Mouse (Mus musculus) brown adipose tissue, adult 24 weeks (tissue): ENCODE data around the gene Cep170b. TPM values are rescaled to one million over a fixed set of nuclear protein-coding genes. Genes with fewer than 3 reads are reported as not detected.
A peak's percentile ranks its signal among the peaks of the same experiment; 100 is the strongest.

Experiments used
- H3K27ac ChIP-seq: fragments of 200-500 bp; replicated peaks from 2 replicates; pipeline ENCODE4 v1.5.1; 2012; ENCODE audit warnings: low read depth, mild to moderate bottlenecking, low read length
- H3K4me1 ChIP-seq: fragments of 200-500 bp; 2 replicates; pipeline ENCODE4 v1.6.1; 2012; ENCODE audit warnings: low read length, mixed read lengths; ENCODE audit not compliant: control insufficient read depth, insufficient read depth, insufficient read length
- H3K4me3 ChIP-seq: fragments of 200-500 bp; 2 replicates; pipeline ENCODE4 v1.5.1; 2012; ENCODE audit warnings: low read depth, mild to moderate bottlenecking, low read length, moderate library complexity; ENCODE audit not compliant: insufficient read depth
- polyA plus RNA-seq: library from polyadenylated mRNA; stranded (reverse); fragments of >200 nt; gene quantifications from 2 replicates; pipeline ENCODE4 v1.2.4, GENCODE M21; 2012; ENCODE audit not compliant: missing spikeins, insufficient read depth, insufficient read length

Cep170b gene
- polyA plus RNA-seq, result 1.6 and 1.8 TPM in 2 replicates

GRCm38 (mm10) chr12:112720216-112720615 is at the start of gene Cep170b:
Gene Cep170b (plus strand): TSS chr12:112720455.
- Histone ChIP-seq H3K4me3 (no peak within 1 kb of the TSS), H3K27ac (no peak within 1 kb of the TSS), H3K4me1 (peaks cover 4% of the 10 kb centered on the region; the same call in 1 of the 2 replicates)

DNA sequence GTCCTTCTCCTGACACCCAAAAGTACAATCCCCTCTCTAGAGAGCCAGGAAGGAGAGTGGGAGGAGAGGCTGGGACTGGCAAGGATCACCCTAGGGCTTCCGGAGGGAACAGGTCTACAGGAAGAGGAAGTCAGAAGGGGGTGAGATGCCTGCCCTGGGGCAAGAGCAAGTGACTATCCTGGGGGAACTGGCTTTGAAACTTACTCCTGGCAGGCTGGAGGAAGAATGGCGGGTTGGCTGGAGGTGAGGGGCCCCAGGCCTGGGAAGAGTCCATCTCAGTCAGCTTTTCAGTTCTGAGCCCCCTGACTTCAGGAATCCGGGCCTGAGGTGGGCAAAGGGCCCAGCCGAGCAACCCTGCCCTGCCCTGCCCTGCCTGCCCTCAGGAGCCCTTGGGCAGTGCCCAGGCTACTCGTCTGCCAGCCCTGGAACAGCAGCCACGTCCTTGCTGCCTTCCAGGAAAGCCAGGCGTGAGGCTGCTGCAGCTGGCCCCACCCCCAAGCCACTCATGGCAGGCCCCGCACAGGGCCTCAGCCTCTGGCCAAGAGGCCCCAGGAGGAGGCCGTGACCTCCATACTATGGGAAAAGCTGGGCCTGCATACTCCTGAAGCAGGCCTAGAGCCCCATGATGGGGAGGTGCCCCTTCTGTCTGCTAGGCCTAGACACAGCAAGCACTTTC is 49.4 kb upstream of the Cep170b start:
- no peak overlapping the region for H3K4me3 ChIP-seq
- no peak overlapping the region for H3K27ac ChIP-seq
- peaks cover 57% of the 10 kb centered on the region for H3K4me1 ChIP-seq

GRCm38 (mm10) chr12:112671891-112672290 is 48.4 kb upstream of the Cep170b start:
- peak overlapping the region; percentile 1; the same call in 1 of the 2 replicates for H3K4me3 ChIP-seq
- peaks cover 52% of the 10 kb centered on the region for H3K4me1 ChIP-seq
- H3K27ac ChIP-seq, result no peak overlapping the region

- Histone ChIP-seq H3K4me3 (peak overlapping the region; percentile 93), H3K4me1 (peaks cover 45% of the 10 kb centered on the region), H3K27ac (peak overlapping the region; percentile 88)
Observed at GRCm38 (mm10) chr12:112672744-112673575, 47.3 kb upstream of the Cep170b start.

GRCm38 (mm10) chr12:112673576-112674091 is 46.6 kb upstream of the Cep170b start:
- Histone ChIP-seq H3K4me1 (peaks cover 39% of the 10 kb centered on the region), H3K4me3 (peak overlapping the region; percentile 93)

GRCm38 (mm10) chr12:112674132-112675011 is 45.9 kb upstream of the Cep170b start, which contains the start of gene Akt1:
Gene Akt1 (minus strand): TSS chr12:112674884.
- Histone ChIP-seq H3K4me3 (peak within 1 kb of the TSS; percentile 93), H3K4me1 (peaks cover 32% of the 10 kb centered on the region)

More at GRCm38 (mm10) chr12:112673576-112674091, 46.6 kb upstream of the Cep170b start:
- H3K27ac ChIP-seq, result peak overlapping the region; percentile 88

GRCm38 (mm10) chr12:112675245-112676035 is 44.8 kb upstream of the Cep170b start:
- Histone ChIP-seq H3K4me1 (peaks cover 28% of the 10 kb centered on the region), H3K4me3 (0 out of 2 replicates have a peak overlapping the region, but pooled peaks have one; percentile 93), H3K27ac (no peak overlapping the region)

More at GRCm38 (mm10) chr12:112674132-112675011, 45.9 kb upstream of the Cep170b start, which contains the start of gene Akt1:
- H3K27ac ChIP-seq, result peak within 1 kb of the TSS; percentile 88

- H3K4me3 ChIP-seq, result no peak overlapping the region
Observed at GRCm38 (mm10) chr12:112677076-112677475, 43.2 kb upstream of the Cep170b start.

GRCm38 (mm10) chr12:112677943-112678554 is 42.2 kb upstream of the Cep170b start:
- peaks cover 3% of the 10 kb centered on the region for H3K4me1 ChIP-seq
- peak overlapping the region; percentile 46 for H3K27ac ChIP-seq
- H3K4me3 ChIP-seq, result peak overlapping the region; percentile 82

More at GRCm38 (mm10) chr12:112677076-112677475, 43.2 kb upstream of the Cep170b start:
- Histone ChIP-seq H3K4me1 (peaks cover 11% of the 10 kb centered on the region), H3K27ac (no peak overlapping the region)

DNA sequence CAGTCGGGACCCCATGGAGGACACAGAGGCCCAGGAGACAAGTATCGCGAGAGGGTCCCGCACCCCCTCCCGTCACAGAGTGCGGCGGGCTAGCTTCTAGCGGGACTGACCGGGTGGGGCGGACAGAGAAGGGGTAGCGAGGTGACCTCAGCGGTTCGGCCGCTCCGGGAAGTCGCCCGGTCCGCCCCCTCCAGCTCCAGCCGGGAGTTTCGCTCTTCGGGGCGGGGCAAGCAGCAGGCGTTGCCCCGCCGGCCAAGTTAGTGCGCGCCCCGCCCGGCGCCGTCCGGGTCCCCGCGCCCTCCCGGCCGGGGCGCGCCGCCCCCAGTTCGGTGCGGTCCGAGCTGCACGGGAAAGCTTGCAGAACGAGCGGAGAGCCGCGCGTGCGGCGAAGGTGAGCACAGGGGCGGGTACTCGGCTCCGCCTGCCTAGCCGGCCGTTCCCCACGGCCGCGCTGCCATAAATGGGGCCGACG is 41.7 kb upstream of the Cep170b start, which contains the start of gene Zbtb42:
TSS of gene Zbtb42 (plus strand) at position 274 of the 472 bp plus-strand sequence.
- Histone ChIP-seq H3K4me3 (peak within 1 kb of the TSS; percentile 82), H3K4me1 (peaks cover 2% of the 10 kb centered on the region; the same call in 1 of the 2 replicates), H3K27ac (peak within 1 kb of the TSS; percentile 46)

GRCm38 (mm10) chr12:112679027-112679996 is 40.9 kb upstream of the Cep170b start:
- Histone ChIP-seq H3K27ac (no peak overlapping the region), H3K4me1 (peaks cover 2% of the 10 kb centered on the region; the same call in 1 of the 2 replicates), H3K4me3 (peak overlapping the region; percentile 82)

GRCm38 (mm10) chr12:112683351-112683750 is 36.9 kb upstream of the Cep170b start:
- no peak overlapping the region for H3K27ac ChIP-seq

More at GRCm38 (mm10) chr12:112683351-112683750, 36.9 kb upstream of the Cep170b start:
- no peak overlapping the region for H3K4me3 ChIP-seq
- no peaks in the 10 kb centered on the region for H3K4me1 ChIP-seq
